Mouse (Mus musculus) CH12.LX (cell line): ENCODE measurements at regions not wholly inside any gene's neighbourhood (a gene's known extent, or its start where the extent isn't known, plus 50 kb on each side); places are given as distances from the start of the nearest gene placed in this dataset.

Experiments used
- DNase-seq: peaks from one replicate; pipeline ENCODE4 v3.0.0-alpha.2; 2013; ENCODE audit errors: extremely low read depth
- H3K27ac ChIP-seq: 2 replicates; pipeline ENCODE4 v1.5.1; 2012; ENCODE audit warnings: low read depth, mild to moderate bottlenecking, control low read depth, moderate library complexity; ENCODE audit not compliant: insufficient read depth
- H3K27me3 ChIP-seq: replicated peaks from 2 replicates; pipeline ENCODE3; 2012; ENCODE audit warnings: inconsistent platforms
- H3K36me3 ChIP-seq, 2 experiments: replicated peaks in 1 of 2; 2 replicates each; pipeline versions ENCODE3 to v1.6.1; 2012; ENCODE audit warnings: inconsistent platforms in 1 of 2, low read length in 1 of 2, mild to moderate bottlenecking in 1 of 2, mixed read lengths in 1 of 2, moderate library complexity in 1 of 2; ENCODE audit not compliant: control insufficient read depth in 1 of 2, insufficient read depth in 1 of 2
- H3K4me1 ChIP-seq, 2 experiments: 2 replicates each; pipeline ENCODE4 v1.6.1; 2012; ENCODE audit warnings: inconsistent platforms in 1 of 2, moderate library complexity in 1 of 2; ENCODE audit not compliant: insufficient read depth in 2 of 2, control insufficient read depth in 1 of 2
- H3K4me2 ChIP-seq: 2 replicates; pipeline ENCODE4 v1.6.1; 2012; ENCODE audit warnings: low read depth, mild to moderate bottlenecking, control low read depth; ENCODE audit not compliant: poor library complexity, insufficient read depth, severe bottlenecking
- H3K4me3 ChIP-seq, 3 experiments: fragments of 150-350 bp in 1 of 3; sonication (generic) in 1 of 3; replicated peaks in 1 of 3; 2 replicates each; pipeline versions ENCODE3 to v1.5.1; 2011 to 2012; ENCODE audit warnings: low read depth in 2 of 3, low read length in 2 of 3, mild to moderate bottlenecking in 2 of 3, moderate library complexity in 2 of 3, control low read depth in 1 of 3, improper control_type of control experiment in 1 of 3, inconsistent platforms in 1 of 3, mixed read lengths in 1 of 3; ENCODE audit not compliant: poor library complexity in 1 of 3
- H3K79me2 ChIP-seq: replicated peaks from 2 replicates; pipeline ENCODE4 v1.6.1; 2012; ENCODE audit warnings: mild to moderate bottlenecking, moderate library complexity; ENCODE audit not compliant: control insufficient read depth, poor library complexity, insufficient read depth, severe bottlenecking; ENCODE audit errors: extremely low read depth
- H3K9ac ChIP-seq: 2 replicates; pipeline ENCODE4 v1.6.1; 2012; ENCODE audit warnings: low read depth, mild to moderate bottlenecking, control low read depth, moderate library complexity; ENCODE audit not compliant: insufficient read depth
- H3K9me3 ChIP-seq: replicated peaks from 2 replicates; pipeline ENCODE3; 2012; ENCODE audit warnings: low read length, inconsistent platforms, mixed read lengths
- CHD1 ChIP-seq: IDR thresholded peaks from 2 replicates; pipeline ENCODE4 v1.6.1; 2012; ENCODE audit warnings: low read depth, low read length, improper control_type of control experiment, inconsistent platforms
- CHD2 ChIP-seq: IDR thresholded peaks from 2 replicates; pipeline ENCODE4 v1.6.1; 2011; ENCODE audit warnings: low read length, improper control_type of control experiment
- CTCF ChIP-seq, 2 experiments: IDR thresholded peaks in 1 of 2; conservative IDR thresholded peaks in 1 of 2; 2 replicates each; pipeline ENCODE4 v1.5.1; 2011 to 2012; ENCODE audit warnings: low read depth in 2 of 2, low read length in 2 of 2, improper control_type of control experiment in 1 of 2, inconsistent platforms in 1 of 2, mild to moderate bottlenecking in 1 of 2, moderate library complexity in 1 of 2
- E2F4 ChIP-seq: IDR thresholded peaks from 2 replicates; pipeline ENCODE4 v1.6.1; 2011; ENCODE audit warnings: low read depth, low read length, improper control_type of control experiment; ENCODE audit not compliant: insufficient replicate concordance
- ELF1 ChIP-seq: IDR thresholded peaks from 2 replicates; pipeline ENCODE4 v1.6.1; 2014; ENCODE audit warnings: low read depth, mild to moderate bottlenecking, inconsistent platforms, low read length, improper control_type of control experiment
- EP300 ChIP-seq: IDR thresholded peaks from 2 replicates; pipeline ENCODE4 v1.6.1; 2011; ENCODE audit warnings: low read length, improper control_type of control experiment
- ETS1 ChIP-seq: conservative IDR thresholded peaks from 2 replicates; pipeline ENCODE4 v1.6.1; 2012; ENCODE audit warnings: low read depth, mild to moderate bottlenecking, inconsistent platforms, low read length, improper control_type of control experiment, moderate library complexity
- GABPA ChIP-seq: IDR thresholded peaks from 2 replicates; pipeline ENCODE4 v1.6.1; 2012; ENCODE audit warnings: low read depth, low read length, improper control_type of control experiment, inconsistent platforms; ENCODE audit not compliant: insufficient replicate concordance
- HCFC1 ChIP-seq: IDR thresholded peaks from 2 replicates; pipeline ENCODE4 v1.6.1; 2012; ENCODE audit warnings: low read depth, mild to moderate bottlenecking, inconsistent platforms, low read length, improper control_type of control experiment
- IRF4 ChIP-seq: IDR thresholded peaks from 2 replicates; pipeline ENCODE4 v1.6.1; 2014; ENCODE audit warnings: low read depth, mild to moderate bottlenecking, inconsistent platforms, low read length, improper control_type of control experiment
- JUN ChIP-seq: IDR thresholded peaks from 2 replicates; pipeline ENCODE4 v1.6.1; 2011; ENCODE audit warnings: low read depth, mild to moderate bottlenecking, low read length, improper control_type of control experiment, moderate library complexity; ENCODE audit not compliant: insufficient read depth
- JUND ChIP-seq: conservative IDR thresholded peaks from 2 replicates; pipeline ENCODE4 v1.6.1; 2011; ENCODE audit warnings: low read depth, low read length, improper control_type of control experiment
- KAT2A ChIP-seq: IDR thresholded peaks from 2 replicates; pipeline ENCODE4 v1.6.1; 2012; ENCODE audit warnings: low read length, improper control_type of control experiment, inconsistent platforms; ENCODE audit not compliant: insufficient replicate concordance
- MAFK ChIP-seq: IDR thresholded peaks from 2 replicates; pipeline ENCODE4 v1.6.1; 2011; ENCODE audit warnings: low read length, improper control_type of control experiment; ENCODE audit not compliant: insufficient replicate concordance
- MAZ ChIP-seq: IDR thresholded peaks from 2 replicates; pipeline ENCODE4 v1.6.1; 2012; ENCODE audit warnings: low read depth, mild to moderate bottlenecking, inconsistent platforms, low read length, improper control_type of control experiment, moderate library complexity
- MEF2A ChIP-seq: IDR thresholded peaks from 2 replicates; pipeline ENCODE4 v1.6.1; 2014; ENCODE audit warnings: low read depth, mild to moderate bottlenecking, inconsistent platforms, low read length, improper control_type of control experiment, borderline replicate concordance
- MXI1 ChIP-seq: IDR thresholded peaks from 2 replicates; pipeline ENCODE4 v1.6.1; 2011; ENCODE audit warnings: mild to moderate bottlenecking, low read depth, low read length, improper control_type of control experiment
- MYC ChIP-seq: IDR thresholded peaks from 2 replicates; pipeline ENCODE4 v1.6.1; 2011; ENCODE audit warnings: low read depth, mild to moderate bottlenecking, improper control_type of control experiment, low read length
- NELFE ChIP-seq: IDR thresholded peaks from 2 replicates; pipeline ENCODE4 v1.6.1; 2011; ENCODE audit warnings: low read depth, low read length, improper control_type of control experiment
- NRF1 ChIP-seq: IDR thresholded peaks from 2 replicates; pipeline ENCODE4 v1.6.1; 2014; ENCODE audit warnings: low read depth, mild to moderate bottlenecking, inconsistent platforms, low read length, improper control_type of control experiment, moderate library complexity
- PAX5 ChIP-seq: IDR thresholded peaks from 2 replicates; pipeline ENCODE4 v1.6.1; 2012; ENCODE audit warnings: low read length, inconsistent platforms, mixed read lengths
- POLR2AphosphoS2 ChIP-seq: IDR thresholded peaks from 2 replicates; pipeline ENCODE4 v1.6.1; 2011; ENCODE audit warnings: low read depth, low read length, improper control_type of control experiment
- RAD21 ChIP-seq: IDR thresholded peaks from 2 replicates; pipeline ENCODE4 v1.6.1; 2011; ENCODE audit warnings: low read depth, mild to moderate bottlenecking, low read length, improper control_type of control experiment, moderate library complexity
- RCOR1 ChIP-seq: conservative IDR thresholded peaks from 2 replicates; pipeline ENCODE4 v1.6.1; 2012; ENCODE audit warnings: low read depth, mild to moderate bottlenecking, inconsistent platforms, low read length, improper control_type of control experiment
- SIN3A ChIP-seq: IDR thresholded peaks from 2 replicates; pipeline ENCODE4 v1.6.1; 2012; ENCODE audit warnings: low read length, improper control_type of control experiment, inconsistent platforms
- SMC3 ChIP-seq: IDR thresholded peaks from 2 replicates; pipeline ENCODE4 v1.6.1; 2011; ENCODE audit warnings: low read depth, low read length, improper control_type of control experiment
- TCF12 ChIP-seq: IDR thresholded peaks from 2 replicates; pipeline ENCODE4 v1.6.1; 2014; ENCODE audit warnings: low read depth, mild to moderate bottlenecking, inconsistent platforms, low read length, improper control_type of control experiment
- UBTF ChIP-seq: IDR thresholded peaks from 2 replicates; pipeline ENCODE4 v1.6.1; 2012; ENCODE audit warnings: low read depth, mild to moderate bottlenecking, inconsistent platforms, low read length, improper control_type of control experiment, moderate library complexity
- ZC3H11A ChIP-seq: IDR thresholded peaks from 2 replicates; pipeline ENCODE4 v1.6.1; 2012; ENCODE audit warnings: low read depth, mild to moderate bottlenecking, inconsistent platforms, low read length, improper control_type of control experiment
- ZKSCAN1 ChIP-seq: IDR thresholded peaks from 2 replicates; pipeline ENCODE4 v1.6.1; 2012; ENCODE audit warnings: low read depth, inconsistent platforms, low read length, improper control_type of control experiment, borderline replicate concordance
- ZMIZ1 ChIP-seq: IDR thresholded peaks from 2 replicates; pipeline ENCODE4 v1.6.1; 2012; ENCODE audit warnings: low read depth, mild to moderate bottlenecking, inconsistent platforms, low read length, improper control_type of control experiment
- dilution Hi-C: fragments of 300-500 bp; cut with MboI; formaldehyde crosslinking; loops from 2 replicates; pipeline ENCODE4 v1.14.3; 2020; ENCODE audit warnings: low sequenced_read_pairs; ENCODE audit not compliant: extremely low pct_unique_long_range_greater_than_20kb, extremely low pct_ligation_motif_present
- in situ Hi-C: fragments of 300-500 bp; cut with MboI; formaldehyde crosslinking; loops from 3 replicates; pipeline ENCODE4 v1.14.3; 2019; ENCODE audit warnings: low sequenced_read_pairs, low pct_ligation_motif_present, low pct_unique_long_range_greater_than_20kb, mixed read lengths

DNA sequence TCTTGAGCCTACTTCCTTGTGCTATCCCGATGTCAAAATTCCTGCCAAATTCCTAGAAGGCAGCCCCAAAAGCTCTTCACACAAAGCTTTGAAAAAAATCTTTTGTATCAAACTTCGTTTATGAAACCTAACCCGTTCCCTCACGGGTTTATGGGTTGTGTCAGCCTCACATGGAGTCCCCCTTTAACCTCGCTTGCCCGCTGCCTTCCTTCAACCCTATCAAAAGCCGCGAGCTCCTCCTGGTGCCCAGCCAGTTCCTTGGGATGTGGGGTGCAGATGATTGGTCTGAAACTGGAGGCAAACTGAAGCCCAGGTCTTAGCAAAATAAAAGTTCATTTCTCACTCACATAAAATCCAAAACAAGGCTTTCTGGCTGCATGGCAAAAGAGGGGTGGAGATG is 60.9 kb upstream of the Pced1b start:
- TF ChIP-seq PAX5 (no peak), NELFE (no peak), MYC (no peak), EP300 (no peak), SIN3A (no peak), RCOR1 (no peak), NRF1 (no peak), MEF2A (no peak), MAFK (no peak), ZC3H11A (no peak), GABPA (no peak), RAD21 (peak; percentile 32), SMC3 (peak; percentile 15), CTCF (conservative IDR thresholded peaks at IDR 0.05 in 1 of 2, IDR thresholded peaks at IDR 0.05 in 1 of 2; ENCODE audit: low read depth in 2 of 2, low read length in 2 of 2) (peak in 1 of 2 experiments; percentile 43; a peak in 2 of 4 replicates), CHD2 (no peak), E2F4 (no peak), ELF1 (no peak), ZKSCAN1 (no peak), MAZ (no peak), UBTF (no peak), TCF12 (no peak), CHD1 (no peak)
- TF ChIP-seq, all 38 proteins: peak for 3
- Histone ChIP-seq H3K4me2 (no peak overlapping the region), H3K9ac (no peak overlapping the region), H3K4me3 (no peak overlapping the region), H3K27me3 (no peaks in the 10 kb centered on the region), H3K9me3 (no peaks in the 10 kb centered on the region), H3K79me2 (no peaks in the 10 kb centered on the region), H3K36me3 (no peaks in the 10 kb centered on the region), H3K4me1 (peaks cover 4 to 17% of the 10 kb centered on the region in 2 experiments), H3K27ac (no peak overlapping the region)
- dilution Hi-C loops = no loop called here
- in situ Hi-C loops = no loop called here
- no peak for DNase-seq

DNA sequence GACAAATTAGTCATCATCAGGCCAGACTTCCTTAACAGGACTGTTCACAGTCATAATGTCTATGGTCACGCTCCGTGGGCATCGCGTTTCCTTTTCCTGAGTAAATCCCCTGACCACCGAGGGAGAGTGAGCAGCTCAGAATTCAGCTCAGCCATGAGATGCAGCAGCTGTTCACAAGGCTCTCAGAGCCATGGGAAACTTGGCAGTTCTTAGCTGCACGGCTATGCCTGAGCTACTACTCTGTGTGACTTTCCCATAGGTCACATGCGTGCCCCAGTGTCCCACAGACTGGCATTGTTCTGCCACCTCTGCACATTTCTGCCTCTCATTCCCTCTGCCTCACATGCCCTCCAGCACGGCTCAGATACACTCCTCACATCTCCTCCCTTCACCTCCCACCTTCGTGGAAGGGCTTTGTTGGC is 64.3 kb upstream of the Pced1b start:
- Histone ChIP-seq H3K4me2 (no peak overlapping the region; the same call in none of the 2 replicates), H3K4me3 (no peak overlapping the region), H3K27me3 (no peaks in the 10 kb centered on the region), H3K9me3 (no peaks in the 10 kb centered on the region), H3K9ac (no peak overlapping the region), H3K27ac (no peak overlapping the region), H3K36me3 (no peaks in the 10 kb centered on the region), H3K4me1 (peaks cover 4 to 17% of the 10 kb centered on the region in 2 experiments), H3K79me2 (no peaks in the 10 kb centered on the region)
- peak; percentile 68 for DNase-seq
- dilution Hi-C loops (no loop called here), in situ Hi-C loops (no loop called here)
- TF ChIP-seq NRF1 (no peak), HCFC1 (no peak), MYC (0 out of 2 replicates have a peak, but pooled peaks have one; percentile 19), JUND (peak; percentile 27; the same call in 1 of the 2 replicates), JUN (no peak), PAX5 (peak; percentile 93), E2F4 (no peak), MXI1 (no peak), MEF2A (peak; percentile 38; the same call in 1 of the 2 replicates), EP300 (peak; percentile 69), ZMIZ1 (no peak), ETS1 (peak; percentile 89), GABPA (no peak), KAT2A (no peak), CHD1 (no peak), RAD21 (no peak), POLR2AphosphoS2 (no peak), TCF12 (peak; percentile 59; the same call in 1 of the 2 replicates), IRF4 (peak; percentile 79), NELFE (no peak)
